ENCODE assay signal across 23 mouse cellular contexts in genomic region chr16:30518635-30519034, GRCm38 (mm10). TPM values are rescaled to one million over a fixed set of nuclear protein-coding genes. Genes with fewer than 3 reads are reported as not detected.
DNase-seq lines count a peak whose midpoint lies in the region; ATAC-seq and TF ChIP-seq lines count a peak whose summit lies in the region.
"Had no signal": no experiment of that assay in that cellular context is flagged by ENCODE, and none has a peak within 500 bp of the region (broad histone marks: within the 10 kb centered on the region; RNA-seq: fewer than 3 reads in every experiment).

No protein-coding gene starts in this region.

- peak overlapping the region; percentile 29; the same call in 1 of the 2 replicates for H3K4me3 ChIP-seq in heart, adult 2 months
- H3K4me3 ChIP-seq: heart, embryonic 12.5 days; hindbrain, embryonic 15.5 days; intestine, embryonic 15.5 days; limb, embryonic 13.5 days; liver, embryonic 13.5 days; lung, embryonic 15.5 days had no signal

- ATAC-seq in Patski: peak; percentile 69
- no peak for ATAC-seq in activated CD4-positive, CD25-positive, alpha-beta regulatory T cell, adult 4 months

- no peak for TF ChIP-seq POLR2A in heart, adult 2 months (IDR thresholded peaks at IDR 0.05; ENCODE audit: insufficient read depth, low read depth, low read length)

- peak; percentile 40 for DNase-seq in adrenal gland, postnatal 25 days
- DNase-seq in adrenal gland, postnatal 4 days (ENCODE audit: low spot score in 2 of 2): no peak
- no peak for DNase-seq in heart, adult 2 months
- DNase-seq in heart, postnatal 25 days (ENCODE audit: low spot score): no peak
- DNase-seq in 3134 (ENCODE audit: extremely low read depth, insufficient read length, low spot score) (peak; percentile 84), Patski (ENCODE audit: low read depth, low spot score) (peak; percentile 92)
- DNase-seq in cerebellum, adult 18-20 months: no peak
- DNase-seq: B cell, adult 2 months; cerebellum, adult 11 months; cerebellum, postnatal 25 days; embryo, embryonic 11 days; gastrocnemius, postnatal 36 days; heart, postnatal 36 days; kidney, adult 9 months; liver, embryonic 13.5 days; retina, postnatal 1 day; thymus, adult 2 months had no signal

- H3K79me2 ChIP-seq in heart, adult 2 months (replicated peaks; ENCODE audit: control insufficient read depth, insufficient read depth, low read length): no peaks in the 10 kb centered on the region

- CTCF ChIA-PET in Patski (lab: Charles Lee): interaction anchor here (1.2 to 3.3 kb wide), 6 partner anchors 10 to 256 kb away, joined by 3 to 35 read pairs (median 7); no protein-coding TSS in a partner anchor

- no peaks in the 10 kb centered on the region for H3K27me3 ChIP-seq in heart, adult 2 months (ENCODE audit: control insufficient read depth, insufficient read depth, low read length)
- no peaks in the 10 kb centered on the region for H3K27me3 ChIP-seq in Patski
- H3K27me3 ChIP-seq: heart, embryonic 12.5 days; hindbrain, embryonic 15.5 days; intestine, embryonic 15.5 days; limb, embryonic 13.5 days; lung, embryonic 15.5 days had no signal

- H3K4me1 ChIP-seq in heart, adult 2 months (ENCODE audit: control insufficient read depth, insufficient read depth, low read length): peaks cover 6% of the 10 kb centered on the region

- WGBS in heart, adult 2 months: 62% methylated on average over 9 of the region's 9 CpGs

- no peaks in the 10 kb centered on the region for H3K36me3 ChIP-seq in heart, adult 2 months (ENCODE audit: control insufficient read depth, insufficient read depth, low read length)
- H3K36me3 ChIP-seq: intestine, embryonic 15.5 days; liver, embryonic 13.5 days had no signal

- intact Hi-C loops in heart, adult 2 months (cut with DNase I): no loop called here
- intact Hi-C loops in heart, postnatal 25 days (cut with DNase I): loop anchor here (5.0 kb wide), 1 partner anchor 266 kb away; no protein-coding TSS in a partner anchor

- H3K27ac ChIP-seq in heart, adult 2 months: peak overlapping the region; percentile 77; the same call in 1 of the 2 replicates
- H3K27ac ChIP-seq: hindbrain, embryonic 15.5 days; intestine, embryonic 15.5 days; limb, embryonic 13.5 days; liver, embryonic 13.5 days; lung, embryonic 15.5 days had no signal

- TF ChIP-seq CTCF in heart, adult 2 months (IDR thresholded peaks at IDR 0.05): no peak
- no peak for TF ChIP-seq CTCF in Patski (IDR thresholded peaks at IDR 0.05)

- in situ Hi-C loops in Patski (cut with MboI; ENCODE audit: low pct_unique_long_range_greater_than_20kb): loop anchor here (10.0 kb wide), 2 partner anchors 494 to 784 kb away; no protein-coding TSS in a partner anchor

- H3K9ac ChIP-seq in heart, adult 2 months (ENCODE audit: low read depth, low read length): no peak overlapping the region
- H3K9ac ChIP-seq: heart, embryonic 12.5 days; hindbrain, embryonic 15.5 days; intestine, embryonic 15.5 days; limb, embryonic 13.5 days; liver, embryonic 13.5 days; lung, embryonic 15.5 days had no signal

- POLR2A ChIA-PET in Patski (lab: Charles Lee): interaction anchor here (0.7 to 1.2 kb wide), 3 partner anchors 9 to 142 kb away, joined by 3 to 5 read pairs (median 3); no protein-coding TSS in a partner anchor

- TF ChIP-seq EP300 in heart, adult 2 months (IDR thresholded peaks at IDR 0.05; ENCODE audit: insufficient read depth, low read depth, low read length): no peak

RNA-seq across cellular contexts. Expression of gene Tmem44, which starts 32.0 kb away (rescaled TPM):
- total RNA-seq in adrenal gland, postnatal 25 days (2021): 3.2 and 4.5 TPM in 2 replicates
- 10 to 100 TPM; 11.0 to 11.7 TPM for total RNA-seq in adrenal gland, postnatal 4 days (2021)
- total RNA-seq in heart, adult 2 months (2021): 1 to 10 TPM; 4.4 to 5.8 TPM
- 9.8 and 12.0 TPM in 2 replicates for polyA plus RNA-seq in heart, adult 2 months (2012; rRNA removed)
- total RNA-seq in heart, postnatal 25 days (2021): 1 to 10 TPM; 6.5 to 7.8 TPM
- polyA plus RNA-seq in Patski (2021): 8.0 TPM
- under 1 TPM in 1 of 2 experiments, not detected in 1; 0.85 TPM for polyA plus RNA-seq in activated CD4-positive, CD25-positive, alpha-beta regulatory T cell, adult 4 months (2017; shearing (Covaris generic))

Comparison
In these comparisons a context has a peak if more than half of its experiments do, and no peak if none do; other contexts are left out.
1. DNase-seq: peak in adrenal gland, postnatal 25 days (single experiment), 3134 (single experiment) and Patski (single experiment); none in adrenal gland, postnatal 4 days (0 of 2), heart, adult 2 months (0 of 2), heart, postnatal 25 days (single experiment) and cerebellum, adult 18-20 months (0 of 2).